Mouse (Mus musculus) heart, embryonic 12.5 days (tissue): ENCODE measurements around the gene Tnfaip1. TPM values are rescaled to one million over a fixed set of nuclear protein-coding genes. Genes with fewer than 3 reads are reported as not detected.
"Not testable (repeated sequence)": the region's sequence is repeated elsewhere in the genome, so short reads cannot be mapped to it uniquely, and the experiment has no call there.

ENCODE experiments used
- ATAC-seq: fragments of 200-750 bp; cut with Nextera tagmentation; 2 replicates; pipeline ENCODE4 v1.8.0; 2017; ENCODE audit warnings: moderate TSS enrichment, moderate library complexity; ENCODE audit not compliant: insufficient number of reproducible peaks, low FRiP score
- H3K27ac ChIP-seq: fragments of 300-500 bp; sonication (generic); 2 replicates; pipeline ENCODE4 v1.5.1; 2016; ENCODE audit warnings: mild to moderate bottlenecking, moderate library complexity; ENCODE audit not compliant: poor library complexity, severe bottlenecking
- H3K27me3 ChIP-seq: fragments of 300-500 bp; sonication (generic); replicated peaks from 2 replicates; pipeline ENCODE4 v1.6.1; 2016; ENCODE audit warnings: mild to moderate bottlenecking, moderate library complexity
- H3K36me3 ChIP-seq: fragments of 300-500 bp; sonication (generic); 2 replicates; pipeline ENCODE4 v1.6.1; 2016; ENCODE audit warnings: mild to moderate bottlenecking, moderate library complexity
- H3K4me1 ChIP-seq: fragments of 300-500 bp; sonication (generic); replicated peaks from 2 replicates; pipeline ENCODE4 v1.6.1; 2016; ENCODE audit warnings: mild to moderate bottlenecking
- H3K4me2 ChIP-seq: fragments of 300-500 bp; sonication (generic); 2 replicates; pipeline ENCODE4 v1.6.1; 2016; ENCODE audit warnings: mild to moderate bottlenecking, moderate library complexity
- H3K4me3 ChIP-seq: fragments of 300-500 bp; sonication (generic); 2 replicates; pipeline ENCODE4 v1.5.1; 2016; ENCODE audit warnings: mild to moderate bottlenecking
- H3K9ac ChIP-seq: fragments of 300-500 bp; sonication (generic); 2 replicates; pipeline ENCODE4 v1.6.1; 2016; ENCODE audit warnings: mild to moderate bottlenecking, moderate library complexity
- H3K9me3 ChIP-seq: fragments of 300-500 bp; sonication (generic); replicated peaks from 2 replicates; pipeline ENCODE4 v1.6.1; 2016; ENCODE audit warnings: mild to moderate bottlenecking, moderate library complexity
- WGBS: fragments of 180-500 bp; shearing (Covaris S2); methylation state at CpG from one replicate; pipeline ENCODE4 v1.1.7; 2016; 5-methylcytosine and 5-hydroxymethylcytosine counted together
- polyA plus RNA-seq: library from polyadenylated mRNA; unstranded; fragments of >200 nt; fragmentation: Nextera tagmentation; extraction: Ambion mirVana; gene quantifications from 2 replicates; pipeline ENCODE4 v1.2.1, GENCODE M21; 2016

Tnfaip1 gene
- polyA plus RNA-seq, 1 experiment from 2014 or later, result 80.1 TPM

- 0 out of 2 replicates have a peak, but pooled peaks have one; percentile 2 for ATAC-seq
- no peaks in the 10 kb centered on the region for H3K9me3 ChIP-seq
These were observed 555 bp upstream of the Tnfaip1 start for GRCm38 (mm10) chr11:78536690-78537084.

GRCm38 (mm10) chr11:78535376-78536079 lies 604 bp downstream of the Tnfaip1 start:
- H3K4me1 ChIP-seq, result peaks cover 32% of the 10 kb centered on the region
- 1% methylated on average over 23 of the region's 23 CpGs for WGBS
- H3K27me3 ChIP-seq, result no peaks in the 10 kb centered on the region
- H3K9me3 ChIP-seq, result no peaks in the 10 kb centered on the region
- peaks cover 26% of the 10 kb centered on the region for H3K36me3 ChIP-seq
- peak overlapping the region; percentile 79 for H3K4me2 ChIP-seq
- peak overlapping the region; percentile 93 for H3K27ac ChIP-seq
- peak overlapping the region; percentile 84 for H3K4me3 ChIP-seq
- ATAC-seq, result no peak
- peak overlapping the region; percentile 87 for H3K9ac ChIP-seq

More at GRCm38 (mm10) chr11:78536690-78537084, 555 bp upstream of the Tnfaip1 start:
- peaks cover 23% of the 10 kb centered on the region for H3K4me1 ChIP-seq
- no peaks in the 10 kb centered on the region for H3K27me3 ChIP-seq
- H3K9ac ChIP-seq, result peak overlapping the region; percentile 85
- peaks cover 35% of the 10 kb centered on the region for H3K36me3 ChIP-seq
- H3K4me3 ChIP-seq, result peak overlapping the region; percentile 84
- H3K27ac ChIP-seq, result peak overlapping the region; percentile 85
- WGBS, result 2% methylated on average over 14 of the region's 14 CpGs
- peak overlapping the region; percentile 79 for H3K4me2 ChIP-seq

- H3K9ac ChIP-seq, result peak overlapping the region; percentile 87
- H3K9me3 ChIP-seq, result no peaks in the 10 kb centered on the region
These were observed 1.6 kb downstream of the Tnfaip1 start for GRCm38 (mm10) chr11:78534516-78534915.

GRCm38 (mm10) chr11:78531515-78531914 lies 4.6 kb downstream of the Tnfaip1 start:
- not testable (repeated sequence) for ATAC-seq, H3K4me2 ChIP-seq

More at GRCm38 (mm10) chr11:78534516-78534915, 1.6 kb downstream of the Tnfaip1 start:
- Histone ChIP-seq H3K4me1 (peaks cover 36% of the 10 kb centered on the region), H3K4me2 (peak overlapping the region; percentile 79), H3K36me3 (peaks cover 28% of the 10 kb centered on the region), H3K4me3 (peak overlapping the region; percentile 84), H3K27me3 (no peaks in the 10 kb centered on the region), H3K27ac (peak overlapping the region; percentile 93; the same call in 1 of the 2 replicates)
- ATAC-seq, result no peak
- WGBS, result 87% methylated on average over 4 of the region's 4 CpGs

GRCm38 (mm10) chr11:78531046-78531445 lies 5.1 kb downstream of the Tnfaip1 start:
- Histone ChIP-seq H3K36me3 (peaks cover 50% of the 10 kb centered on the region), H3K9me3 (no peaks in the 10 kb centered on the region), H3K4me3 (no peak overlapping the region), H3K4me2 (peak overlapping the region; percentile 8; the same call in 1 of the 2 replicates), H3K27me3 (no peaks in the 10 kb centered on the region), H3K27ac (peak overlapping the region; percentile 80), H3K9ac (0 out of 2 replicates have a peak overlapping the region, but pooled peaks have one; percentile 39), H3K4me1 (peaks cover 24% of the 10 kb centered on the region)
- 52% methylated on average over 6 of the region's 6 CpGs for WGBS
- ATAC-seq, result 0 out of 2 replicates have a peak, but pooled peaks have one; percentile 24

More at GRCm38 (mm10) chr11:78531515-78531914, 4.6 kb downstream of the Tnfaip1 start:
- Histone ChIP-seq H3K4me1 (peaks cover 24% of the 10 kb centered on the region), H3K27ac (peak overlapping the region; percentile 80), H3K36me3 (peaks cover 46% of the 10 kb centered on the region)
- not testable (repeated sequence) for H3K27me3 ChIP-seq, H3K9me3 ChIP-seq, H3K4me3 ChIP-seq, H3K9ac ChIP-seq
- WGBS, result 82% methylated on average over 10 of the region's 10 CpGs

- peak overlapping the region; percentile 8; the same call in 1 of the 2 replicates for H3K4me2 ChIP-seq
- no peak overlapping the region for H3K9ac ChIP-seq
- H3K27ac ChIP-seq, result peak overlapping the region; percentile 80
- H3K4me3 ChIP-seq, result no peak overlapping the region
- H3K9me3 ChIP-seq, result no peaks in the 10 kb centered on the region
- peaks cover 60% of the 10 kb centered on the region for H3K36me3 ChIP-seq
- H3K4me1 ChIP-seq, result peaks cover 22% of the 10 kb centered on the region
- WGBS, result 87% methylated on average over 12 of the region's 12 CpGs
- no peak for ATAC-seq
- H3K27me3 ChIP-seq, result no peaks in the 10 kb centered on the region
These were observed 6.1 kb downstream of the Tnfaip1 start for GRCm38 (mm10) chr11:78530001-78530400.

- H3K9ac ChIP-seq, result no peak overlapping the region
- ATAC-seq, result no peak
- peaks cover 73% of the 10 kb centered on the region for H3K36me3 ChIP-seq
- no peaks in the 10 kb centered on the region for H3K9me3 ChIP-seq
- no peaks in the 10 kb centered on the region for H3K27me3 ChIP-seq
- H3K4me3 ChIP-seq, result no peak overlapping the region
- WGBS, result 92% methylated on average over 9 of the region's 9 CpGs
- H3K27ac ChIP-seq, result no peak overlapping the region
- no peak overlapping the region for H3K4me2 ChIP-seq
- H3K4me1 ChIP-seq, result peaks cover 13% of the 10 kb centered on the region; the same call in 1 of the 2 replicates
These were observed 7.4 kb downstream of the Tnfaip1 start for GRCm38 (mm10) chr11:78528714-78529113.

- H3K4me1 ChIP-seq, result peaks cover under 1% of the 10 kb centered on the region; the same call in 1 of the 2 replicates
- H3K9me3 ChIP-seq, result no peaks in the 10 kb centered on the region
- H3K27ac ChIP-seq, result no peak overlapping the region
- no peak overlapping the region for H3K4me3 ChIP-seq
- no peak overlapping the region for H3K4me2 ChIP-seq
- no peak for ATAC-seq
- no peaks in the 10 kb centered on the region for H3K27me3 ChIP-seq
- H3K9ac ChIP-seq, result no peak overlapping the region
- peaks cover 99% of the 10 kb centered on the region for H3K36me3 ChIP-seq
- 80% methylated on average over 2 of the region's 2 CpGs for WGBS
These were observed 11.3 kb downstream of the Tnfaip1 start for GRCm38 (mm10) chr11:78524838-78525237.

- Histone ChIP-seq H3K9ac (no peak overlapping the region), H3K9me3 (no peaks in the 10 kb centered on the region), H3K4me1 (no peaks in the 10 kb centered on the region), H3K27ac (no peak overlapping the region), H3K4me2 (no peak overlapping the region), H3K27me3 (no peaks in the 10 kb centered on the region), H3K36me3 (peaks cover 98% of the 10 kb centered on the region), H3K4me3 (no peak overlapping the region)
- WGBS, result 84% methylated on average over 9 of the region's 9 CpGs
- no peak for ATAC-seq
These were observed 12.7 kb downstream of the Tnfaip1 start for GRCm38 (mm10) chr11:78523241-78523955.

GRCm38 (mm10) chr11:78522481-78522997 lies 13.6 kb downstream of the Tnfaip1 start:
- Histone ChIP-seq H3K27me3 (no peaks in the 10 kb centered on the region), H3K9ac (no peak overlapping the region), H3K9me3 (no peaks in the 10 kb centered on the region), H3K4me2 (no peak overlapping the region), H3K36me3 (peaks cover 98% of the 10 kb centered on the region), H3K4me3 (no peak overlapping the region), H3K27ac (no peak overlapping the region), H3K4me1 (no peaks in the 10 kb centered on the region)
- ATAC-seq, result no peak
- WGBS, result 97% methylated on average over 1 of the region's 1 CpGs

GRCm38 (mm10) chr11:78521880-78522279 lies 14.3 kb downstream of the Tnfaip1 start:
- 86% methylated on average over 3 of the region's 3 CpGs for WGBS
- no peaks in the 10 kb centered on the region for H3K27me3 ChIP-seq
- H3K9me3 ChIP-seq, result no peaks in the 10 kb centered on the region
- no peak overlapping the region for H3K27ac ChIP-seq
- H3K9ac ChIP-seq, result no peak overlapping the region
- H3K4me3 ChIP-seq, result no peak overlapping the region
- H3K4me1 ChIP-seq, result no peaks in the 10 kb centered on the region
- no peak overlapping the region for H3K4me2 ChIP-seq
- H3K36me3 ChIP-seq, result peaks cover 94% of the 10 kb centered on the region
- no peak for ATAC-seq
